Mouse (Mus musculus) ES-E14 (cell line): ENCODE results near the gene Eef1akmt2. TPM values are rescaled to one million over a fixed set of nuclear protein-coding genes. Genes with fewer than 3 reads are reported as not detected.
A peak's percentile ranks its signal among the peaks of the same experiment; 100 is the strongest.

Source experiments
- DNase-seq: peaks from one replicate; pipeline ENCODE4 v3.0.0-alpha.2; 2013; ENCODE audit warnings: low read depth, low spot score
- H3K27ac ChIP-seq: 2 replicates; pipeline ENCODE4 v1.5.1; 2012; ENCODE audit warnings: low read depth, mild to moderate bottlenecking, low read length, moderate library complexity, mixed read lengths; ENCODE audit not compliant: poor library complexity, insufficient read depth, severe bottlenecking
- H3K36me3 ChIP-seq: 2 replicates; pipeline ENCODE4 v1.6.1; 2012; ENCODE audit warnings: mild to moderate bottlenecking, low read length, moderate library complexity, mixed read lengths; ENCODE audit not compliant: control insufficient read depth, poor library complexity, insufficient read depth, severe bottlenecking
- H3K4me1 ChIP-seq, 2 experiments: fragments of 150-350 bp in 1 of 2; sonication (generic) in 1 of 2; 2 replicates each; pipeline ENCODE4 v1.6.1; 2012; ENCODE audit warnings: low read length in 2 of 2, mild to moderate bottlenecking in 1 of 2, mixed read lengths in 1 of 2; ENCODE audit not compliant: control insufficient read depth in 2 of 2, insufficient read depth in 2 of 2, poor library complexity in 1 of 2
- H3K4me3 ChIP-seq, 2 experiments: fragments of 150-350 bp in 1 of 2; sonication (generic) in 1 of 2; 2 replicates each; pipeline ENCODE4 v1.5.1; 2012; ENCODE audit warnings: low read length in 2 of 2, low read depth in 1 of 2, mild to moderate bottlenecking in 1 of 2, mixed read lengths in 1 of 2; ENCODE audit not compliant: insufficient read depth in 1 of 2, poor library complexity in 1 of 2, severe bottlenecking in 1 of 2
- H3K9ac ChIP-seq: 2 replicates; pipeline ENCODE4 v1.6.1; 2012; ENCODE audit warnings: low read depth, mild to moderate bottlenecking, low read length, mixed read lengths; ENCODE audit not compliant: poor library complexity, insufficient read depth, severe bottlenecking
- H3K9me3 ChIP-seq: fragments of 150-350 bp; sonication (generic); 2 replicates; pipeline ENCODE4 v1.6.1; 2012; ENCODE audit warnings: low read depth, mild to moderate bottlenecking, low read length; ENCODE audit not compliant: control insufficient read depth, insufficient read depth
- CHD2 ChIP-seq: IDR thresholded peaks from 2 replicates; pipeline ENCODE4 v1.6.1; 2014; ENCODE audit warnings: mild to moderate bottlenecking, low read depth, low read length, inconsistent platforms
- HCFC1 ChIP-seq: IDR thresholded peaks from 2 replicates; pipeline ENCODE4 v1.6.1; 2012; ENCODE audit warnings: low read length, inconsistent platforms, borderline replicate concordance; ENCODE audit not compliant: insufficient read depth
- MAFK ChIP-seq: IDR thresholded peaks from 2 replicates; pipeline ENCODE4 v1.6.1; 2014; ENCODE audit warnings: mild to moderate bottlenecking, low read depth, low read length, inconsistent platforms; ENCODE audit not compliant: insufficient read depth
- ZC3H11A ChIP-seq: IDR thresholded peaks from 2 replicates; pipeline ENCODE4 v1.6.1; 2012; ENCODE audit warnings: low read depth, mild to moderate bottlenecking, inconsistent platforms, low read length, borderline replicate concordance
- ZNF384 ChIP-seq: IDR thresholded peaks from 2 replicates; pipeline ENCODE4 v1.6.1; 2012; ENCODE audit warnings: low read depth, low read length, inconsistent platforms
- in situ Hi-C, 2 experiments: fragments of 600-800 bp; cut with MboI; formaldehyde crosslinking; loops; one replicate each; pipeline ENCODE4 v1.15.1; 2025; ENCODE audit warnings: low sequenced_read_pairs in 2 of 2, inconsistent platforms in 1 of 2; ENCODE audit not compliant: unreplicated experiment in 2 of 2
- total RNA-seq: library from RNA; depleted of rRNA; stranded (reverse); fragments of 300-350 nt; gene quantifications from 2 replicates; pipeline ENCODE4 v1.2.3, GENCODE M21; 2012

Gene Eef1akmt2
- total RNA-seq, 1 experiment = 17.9 TPM

DNA sequence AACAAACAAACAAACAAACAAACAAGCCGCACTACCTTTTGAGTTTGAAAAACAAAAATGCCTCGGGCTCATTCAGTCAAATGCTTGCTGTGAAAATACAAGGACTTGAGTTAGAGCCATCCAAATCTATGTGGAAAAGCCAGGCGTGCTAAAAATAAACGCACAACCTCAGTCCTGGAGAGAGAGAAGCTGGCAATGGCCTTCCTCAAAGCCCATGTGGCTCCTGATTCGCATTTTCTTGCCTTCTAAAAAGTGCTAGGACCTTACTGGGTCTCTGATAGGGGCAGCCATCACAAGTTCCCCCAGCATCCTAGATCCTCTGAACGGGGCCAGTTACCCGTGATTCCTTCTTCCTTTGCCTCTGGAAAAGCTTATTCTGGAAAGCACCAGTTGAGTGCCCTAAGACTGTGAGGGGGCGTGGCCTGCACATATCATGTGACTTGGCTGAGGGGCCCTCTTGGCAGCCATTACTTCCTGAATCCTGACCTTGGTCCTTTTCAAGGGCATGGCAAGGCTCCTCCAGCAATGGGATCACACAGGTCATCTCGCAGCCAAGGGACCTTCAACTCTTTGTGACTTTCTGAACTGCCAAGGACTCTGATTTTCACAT lies 43.8 kb upstream of the Eef1akmt2 start:
- Histone ChIP-seq H3K27ac (no peak overlapping the region), H3K4me1 (peaks cover 0 to 6% of the 10 kb centered on the region in 2 experiments; a peak in 1 of 4 replicates), H3K4me3 (peak overlapping the region; percentile 9 to 27; a peak in 2 of 4 replicates), H3K36me3 (no peaks in the 10 kb centered on the region), H3K9ac (peak overlapping the region; percentile 39; the same call in 1 of the 2 replicates), H3K9me3 (no peaks in the 10 kb centered on the region)
- peak; percentile 74 for DNase-seq
- no peak for TF ChIP-seq CHD2
- no peak for TF ChIP-seq MAFK
- TF ChIP-seq HCFC1 = 0 out of 2 replicates have a peak, but pooled peaks have one; percentile 43
- in situ Hi-C loops = loop anchor here (5.0 to 25.0 kb wide), 3 partner anchors 234 to 659 kb away; no protein-coding TSS in a partner anchor

DNA sequence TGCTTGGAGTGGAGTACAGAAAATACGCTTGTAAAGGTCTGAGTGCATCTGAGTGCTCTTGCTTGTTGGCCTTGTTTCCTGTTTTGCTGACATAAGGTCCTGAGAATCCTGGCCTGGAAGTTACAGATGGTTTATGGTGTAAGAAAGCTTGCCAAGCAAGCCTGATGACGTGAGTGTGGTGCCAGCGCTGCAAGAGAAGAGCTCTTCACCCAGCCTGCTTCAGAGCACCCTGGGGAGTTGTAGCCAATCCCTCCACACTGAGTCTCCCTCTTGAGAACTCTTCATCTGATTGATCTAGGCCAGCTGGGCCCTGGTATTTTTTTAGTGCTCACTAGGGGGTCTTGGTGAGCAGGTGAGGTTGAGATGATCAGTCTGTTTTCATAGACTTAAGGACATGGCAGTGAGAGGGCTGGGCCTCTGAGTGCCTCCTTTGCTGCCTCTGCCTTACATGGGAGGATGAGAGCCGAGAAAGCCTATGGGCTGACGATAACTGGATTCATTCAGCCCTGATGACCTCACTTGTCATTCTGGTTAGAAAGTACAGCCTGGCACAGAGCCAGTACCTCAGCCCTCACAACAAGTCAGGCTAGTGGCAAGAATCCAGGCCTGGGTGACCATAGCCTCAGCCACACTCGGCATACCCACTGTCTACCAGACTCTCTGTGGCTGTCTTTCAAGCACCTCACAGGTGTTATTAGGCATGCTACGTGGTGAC lies 42.5 kb upstream of the Eef1akmt2 start:
- Histone ChIP-seq H3K4me1 (peaks cover 0 to 6% of the 10 kb centered on the region in 2 experiments; a peak in 1 of 4 replicates), H3K36me3 (no peaks in the 10 kb centered on the region), H3K9ac (no peak overlapping the region), H3K27ac (no peak overlapping the region), H3K9me3 (no peaks in the 10 kb centered on the region), H3K4me3 (no peak overlapping the region)
- in situ Hi-C loops = loop anchor here (5.0 to 25.0 kb wide), 3 partner anchors 233 to 658 kb away; no protein-coding TSS in a partner anchor
- no peak for DNase-seq
- TF ChIP-seq ZNF384 (no peak), ZC3H11A (no peak), CHD2 (no peak), MAFK (no peak), HCFC1 (no peak)

DNA sequence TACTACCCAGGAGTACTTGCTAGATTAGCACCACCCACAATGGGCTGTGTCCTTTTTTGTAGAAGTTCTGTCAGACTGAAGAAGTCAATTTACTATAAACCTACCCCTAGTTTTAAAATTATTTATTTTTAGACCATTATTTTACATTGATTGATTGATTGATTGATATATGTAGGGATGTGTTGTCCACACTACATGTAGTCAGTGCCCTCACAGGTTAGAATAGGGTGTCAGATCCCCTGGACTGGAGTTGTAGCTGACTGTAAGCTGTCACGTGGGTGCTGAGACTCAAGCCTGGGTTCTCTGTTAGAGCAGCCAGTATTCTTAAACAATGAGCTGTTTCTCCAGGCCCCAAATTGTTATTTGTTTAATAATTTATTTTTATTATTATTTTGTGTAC lies 40.9 kb upstream of the Eef1akmt2 start:
- H3K4me3 ChIP-seq = no peak overlapping the region
- in situ Hi-C loops = loop anchor here (25.0 kb wide), 2 partner anchors 231 to 656 kb away; no protein-coding TSS in a partner anchor
- peaks cover 0 to 6% of the 10 kb centered on the region in 2 experiments; a peak in 1 of 4 replicates for H3K4me1 ChIP-seq
- H3K9me3 ChIP-seq = no peaks in the 10 kb centered on the region
- no peak overlapping the region for H3K27ac ChIP-seq
- H3K36me3 ChIP-seq = no peaks in the 10 kb centered on the region
- TF ChIP-seq MAFK (no peak), CHD2 (no peak)
- no peak for DNase-seq
- no peak overlapping the region for H3K9ac ChIP-seq

DNA sequence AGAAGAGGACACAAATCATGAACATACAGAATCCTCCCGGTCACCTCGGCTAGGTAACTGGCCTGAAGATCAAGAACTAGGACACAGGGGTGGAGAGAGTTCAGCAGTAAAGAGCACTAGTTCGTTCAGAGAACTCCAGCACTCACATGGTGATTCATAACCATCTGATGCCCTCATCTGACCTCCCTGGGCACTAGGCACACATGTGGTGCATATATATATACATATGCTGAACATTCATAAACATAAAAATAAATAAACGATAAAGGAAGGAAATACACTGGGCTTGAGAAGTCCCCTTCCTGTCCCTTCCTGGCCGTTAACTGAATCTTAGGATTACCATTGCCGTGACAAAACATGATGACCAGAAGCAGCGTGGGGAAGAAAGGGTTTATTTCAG lies 40.3 kb upstream of the Eef1akmt2 start:
- in situ Hi-C loops = loop anchor here (25.0 kb wide), 2 partner anchors 231 to 656 kb away; no protein-coding TSS in a partner anchor

More for the DNA sequence above, 40.3 kb upstream of the Eef1akmt2 start:
- Histone ChIP-seq H3K9ac (no peak overlapping the region), H3K4me1 (peaks cover 0 to 6% of the 10 kb centered on the region in 2 experiments; a peak in 1 of 4 replicates), H3K27ac (no peak overlapping the region), H3K9me3 (no peaks in the 10 kb centered on the region), H3K4me3 (no peak overlapping the region), H3K36me3 (no peaks in the 10 kb centered on the region)
- TF ChIP-seq CHD2 (no peak), ZNF384 (no peak)
- DNase-seq = no peak
